Mouse (Mus musculus) stomach, embryonic 14.5 days (tissue): Measurements from ENCODE around the gene Nlrx1. TPM values are rescaled to one million over a fixed set of nuclear protein-coding genes. Genes with fewer than 3 reads are reported as not detected.

ENCODE experiments used
- ATAC-seq: fragments of 200-750 bp; cut with Nextera tagmentation; 2 replicates; pipeline ENCODE4 v1.8.0; 2017; ENCODE audit warnings: low read depth, moderate TSS enrichment; ENCODE audit not compliant: insufficient number of reproducible peaks, insufficient read depth, low FRiP score
- H3K27ac ChIP-seq: fragments of 300-500 bp; sonication (generic); 2 replicates; pipeline ENCODE4 v1.5.1; 2014; ENCODE audit warnings: mild to moderate bottlenecking, low read length, moderate library complexity, mixed read lengths
- H3K27me3 ChIP-seq: fragments of 300-500 bp; sonication (generic); 2 replicates; pipeline ENCODE4 v1.6.1; 2014; ENCODE audit warnings: low read length, control low read depth, mixed read lengths; ENCODE audit not compliant: control insufficient read depth, insufficient read depth
- H3K36me3 ChIP-seq: fragments of 300-500 bp; sonication (generic); 2 replicates; pipeline ENCODE4 v1.6.1; 2014; ENCODE audit warnings: mild to moderate bottlenecking, control low read depth, low read length, moderate library complexity, mixed read lengths; ENCODE audit not compliant: control insufficient read depth, insufficient read depth
- H3K4me1 ChIP-seq: fragments of 300-500 bp; sonication (generic); 2 replicates; pipeline ENCODE4 v1.6.1; 2014; ENCODE audit warnings: low read length, control low read depth, mixed read lengths; ENCODE audit not compliant: control insufficient read depth, insufficient read depth
- H3K4me2 ChIP-seq: fragments of 300-500 bp; sonication (generic); replicated peaks from 2 replicates; pipeline ENCODE4 v1.6.1; 2014; ENCODE audit warnings: low read depth, low read length, control low read depth
- H3K4me3 ChIP-seq: fragments of 300-500 bp; sonication (generic); 2 replicates; pipeline ENCODE4 v1.5.1; 2014; ENCODE audit warnings: low read depth, low read length, control low read depth
- H3K9ac ChIP-seq: fragments of 300-500 bp; sonication (generic); replicated peaks from 2 replicates; pipeline ENCODE4 v1.6.1; 2014; ENCODE audit warnings: low read depth, mild to moderate bottlenecking, control low read depth, low read length, moderate library complexity, mixed read lengths
- H3K9me3 ChIP-seq: fragments of 300-500 bp; sonication (generic); 2 replicates; pipeline ENCODE4 v1.6.1; 2016; ENCODE audit warnings: low read depth, low read length, control low read depth; ENCODE audit not compliant: control insufficient read depth
- WGBS: fragments of 180-500 bp; shearing (Covaris S2); extraction: QIAGEN DNeasy Blood & Tissue Kit; methylation state at CpG from one replicate; pipeline ENCODE4 v1.1.7; 2014; 5-methylcytosine and 5-hydroxymethylcytosine counted together
- polyA plus RNA-seq: library from polyadenylated mRNA; unstranded; fragments of >200 nt; fragmentation: Nextera tagmentation; extraction: Ambion mirVana; gene quantifications from 2 replicates; pipeline ENCODE4 v1.2.1, GENCODE M21; 2014

Gene Nlrx1
- polyA plus RNA-seq, 1 experiment from 2014 or later: 7.2 TPM

DNA sequence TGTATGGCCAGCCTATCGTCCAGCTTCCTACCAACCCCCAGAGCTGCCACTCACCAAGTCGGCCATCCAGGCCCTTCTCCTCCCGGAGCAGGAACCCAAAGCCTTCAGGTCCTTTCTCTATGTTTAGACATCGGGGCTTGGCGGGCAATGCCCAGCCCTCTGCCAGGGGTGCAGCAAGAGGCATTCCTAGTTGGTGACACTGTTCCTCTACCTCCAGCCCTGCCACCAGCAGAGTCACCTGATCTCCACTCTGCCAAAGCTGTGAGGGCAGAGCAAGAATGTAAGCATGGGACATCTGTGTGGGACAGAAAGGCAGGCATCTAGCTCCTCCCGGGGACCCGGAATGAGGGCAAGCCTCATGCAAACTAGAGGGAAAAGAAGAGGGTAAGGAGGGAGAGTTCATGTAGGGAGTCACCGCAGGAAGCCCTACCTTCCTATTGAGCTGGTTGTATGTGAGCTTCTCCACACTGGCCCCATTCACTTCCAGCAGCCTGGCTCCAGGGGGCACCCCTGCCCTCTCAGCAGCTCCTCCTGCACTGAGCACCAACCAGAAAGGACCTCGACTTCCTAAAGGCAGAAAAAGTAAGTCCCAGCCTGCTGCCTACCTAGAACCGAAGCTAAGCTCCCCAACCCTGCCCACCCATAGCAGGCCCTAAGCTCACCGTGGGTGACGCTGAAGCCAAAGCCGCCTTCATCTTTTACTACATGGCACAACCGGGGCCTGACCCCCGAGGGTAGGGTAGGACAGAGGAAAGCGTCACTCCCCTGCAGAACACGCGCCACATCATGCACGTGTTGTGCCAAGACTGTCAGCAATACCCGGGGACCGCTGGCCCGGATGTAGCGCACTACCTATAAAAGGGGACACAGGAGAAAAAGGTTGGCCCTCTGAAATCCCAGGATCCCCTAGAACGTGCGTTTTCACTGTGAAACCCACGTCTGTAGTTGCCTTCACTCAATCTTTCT lies 18.9 kb downstream of the Nlrx1 start:
- H3K27me3 ChIP-seq: no peaks in the 10 kb centered on the region
- H3K36me3 ChIP-seq: no peaks in the 10 kb centered on the region
- H3K4me3 ChIP-seq: no peak overlapping the region
- no peak overlapping the region for H3K27ac ChIP-seq
- WGBS: 47% methylated on average over 26 of the region's 26 CpGs
- ATAC-seq: peak; percentile 77; the same call in 1 of the 2 replicates
- no peaks in the 10 kb centered on the region for H3K9me3 ChIP-seq
- no peak overlapping the region for H3K9ac ChIP-seq
- H3K4me2 ChIP-seq: no peak overlapping the region
- peaks cover 3% of the 10 kb centered on the region; the same call in 1 of the 2 replicates for H3K4me1 ChIP-seq

GRCm38 (mm10) chr9:44247907-44248306 lies 20.5 kb downstream of the Nlrx1 start:
- Histone ChIP-seq H3K36me3 (no peaks in the 10 kb centered on the region), H3K4me2 (no peak overlapping the region), H3K27me3 (no peaks in the 10 kb centered on the region), H3K9ac (no peak overlapping the region), H3K9me3 (no peaks in the 10 kb centered on the region), H3K4me1 (no peaks in the 10 kb centered on the region), H3K4me3 (no peak overlapping the region), H3K27ac (no peak overlapping the region)
- no peak for ATAC-seq
- WGBS: 77% methylated on average over 6 of the region's 6 CpGs

DNA sequence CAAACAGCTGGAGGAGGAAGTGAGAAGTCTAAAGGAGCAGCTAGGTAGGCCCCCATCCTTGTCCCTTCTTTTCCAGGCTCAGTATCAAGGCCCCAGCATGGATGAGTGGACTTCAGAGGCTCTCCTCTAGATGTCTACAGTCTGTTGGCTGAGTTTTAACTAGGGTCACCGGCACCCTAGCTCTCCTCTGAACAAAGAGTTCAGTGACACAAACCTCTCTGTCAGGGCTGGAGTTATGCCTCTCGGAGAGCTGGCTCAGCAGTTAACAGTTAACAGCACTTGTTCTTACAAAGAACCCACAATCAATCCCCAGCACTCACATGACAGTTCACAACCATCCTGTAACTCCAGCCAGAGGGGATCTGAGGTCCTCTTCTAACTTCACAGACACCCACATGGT lies 24.8 kb downstream of the Nlrx1 start:
- Histone ChIP-seq H3K9ac (no peak overlapping the region), H3K4me3 (no peak overlapping the region), H3K27me3 (no peaks in the 10 kb centered on the region), H3K4me1 (no peaks in the 10 kb centered on the region), H3K27ac (no peak overlapping the region), H3K9me3 (no peaks in the 10 kb centered on the region), H3K4me2 (no peak overlapping the region), H3K36me3 (no peaks in the 10 kb centered on the region)
- WGBS: 66% methylated on average over 2 of the region's 2 CpGs
- ATAC-seq: no peak

- Histone ChIP-seq H3K4me2 (no peak overlapping the region), H3K4me1 (no peaks in the 10 kb centered on the region), H3K36me3 (no peaks in the 10 kb centered on the region), H3K9ac (no peak overlapping the region), H3K9me3 (no peaks in the 10 kb centered on the region), H3K4me3 (no peak overlapping the region), H3K27ac (no peak overlapping the region), H3K27me3 (no peaks in the 10 kb centered on the region)
- no peak for ATAC-seq
- WGBS: 63% methylated on average over 9 of the region's 9 CpGs
Measured at GRCm38 (mm10) chr9:44241418-44241817, 27.0 kb downstream of the Nlrx1 start.

- no peaks in the 10 kb centered on the region for H3K36me3 ChIP-seq
- no peaks in the 10 kb centered on the region for H3K4me1 ChIP-seq
- 62% methylated on average over 5 of the region's 5 CpGs for WGBS
- no peak overlapping the region for H3K27ac ChIP-seq
- no peak overlapping the region for H3K4me3 ChIP-seq
- no peaks in the 10 kb centered on the region for H3K9me3 ChIP-seq
- ATAC-seq: no peak
- no peak overlapping the region for H3K9ac ChIP-seq
- H3K27me3 ChIP-seq: no peaks in the 10 kb centered on the region
- no peak overlapping the region for H3K4me2 ChIP-seq
Measured at GRCm38 (mm10) chr9:44240911-44241310, 27.5 kb downstream of the Nlrx1 start.

- H3K27me3 ChIP-seq: no peaks in the 10 kb centered on the region
- no peak for ATAC-seq
- H3K9me3 ChIP-seq: no peaks in the 10 kb centered on the region
- no peaks in the 10 kb centered on the region for H3K4me1 ChIP-seq
- no peaks in the 10 kb centered on the region for H3K36me3 ChIP-seq
- H3K4me2 ChIP-seq: no peak within 1 kb of the TSS
- H3K9ac ChIP-seq: no peak within 1 kb of the TSS
- H3K27ac ChIP-seq: no peak within 1 kb of the TSS
- no peak within 1 kb of the TSS for H3K4me3 ChIP-seq
- 28% methylated on average over 2 of the region's 2 CpGs for WGBS
Measured at GRCm38 (mm10) chr9:44240399-44240798, 28.0 kb downstream of the Nlrx1 start, which contains the start of gene Ccdc153. TSS of gene Ccdc153 (plus strand) at chr9:44240676.

DNA sequence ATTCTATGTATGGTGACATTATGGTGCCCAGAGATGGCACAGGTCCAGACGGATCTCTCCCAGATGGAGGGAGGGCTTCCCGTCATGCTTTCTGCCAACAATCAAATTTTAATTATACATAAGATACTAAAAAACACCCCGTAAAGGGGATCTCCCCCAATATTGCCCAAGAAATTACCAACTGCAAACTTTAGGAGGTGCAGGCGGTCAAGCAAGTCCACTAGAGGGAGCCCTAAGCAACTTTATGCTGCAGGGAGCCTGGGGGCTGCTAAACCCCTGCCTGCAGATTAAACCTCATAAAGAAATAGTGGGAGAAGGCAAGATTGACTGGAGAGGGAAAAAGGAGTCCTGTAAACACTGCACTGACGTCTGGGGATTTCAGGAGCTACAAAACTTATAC lies 29.0 kb downstream of the Nlrx1 start:
- no peaks in the 10 kb centered on the region for H3K9me3 ChIP-seq
- H3K4me3 ChIP-seq: no peak overlapping the region
- no peaks in the 10 kb centered on the region for H3K4me1 ChIP-seq
- H3K36me3 ChIP-seq: no peaks in the 10 kb centered on the region
- no peak overlapping the region for H3K4me2 ChIP-seq
- H3K9ac ChIP-seq: no peak overlapping the region
- no peaks in the 10 kb centered on the region for H3K27me3 ChIP-seq
- 12% methylated on average over 5 of the region's 5 CpGs for WGBS
- no peak for ATAC-seq
- H3K27ac ChIP-seq: no peak overlapping the region

GRCm38 (mm10) chr9:44238501-44239190 lies 29.8 kb downstream of the Nlrx1 start:
- Histone ChIP-seq H3K27me3 (no peaks in the 10 kb centered on the region), H3K4me3 (no peak overlapping the region), H3K4me2 (no peak overlapping the region), H3K9ac (no peak overlapping the region), H3K4me1 (no peaks in the 10 kb centered on the region), H3K27ac (no peak overlapping the region), H3K36me3 (no peaks in the 10 kb centered on the region), H3K9me3 (no peaks in the 10 kb centered on the region)
- 78% methylated on average over 17 of the region's 17 CpGs for WGBS
- no peak for ATAC-seq
